Mouse (Mus musculus): ENCODE results near the gene Dnase1l2.
"Not testable (repeated sequence)": the region's sequence is repeated elsewhere in the genome, so short reads cannot be mapped to it uniquely, and the experiment has no call there.

The Dnase1l2 gene

GRCm38 (mm10) chr17:24427170-24427557 is 15.7 kb downstream of the Dnase1l2 start:
- no peak for DNase-seq

GRCm38 (mm10) chr17:24426471-24427169 is 16.3 kb downstream of the Dnase1l2 start, which contains the start of gene Eci1:
Gene Eci1 (plus strand): TSS chr17:24426641.
- peak; percentile 94 for DNase-seq

- DNase-seq, result no peak
Observed at GRCm38 (mm10) chr17:24425905-24426304, 17.0 kb downstream of the Dnase1l2 start.

GRCm38 (mm10) chr17:24425326-24425725 is 17.6 kb downstream of the Dnase1l2 start:
- not testable (repeated sequence) for DNase-seq

GRCm38 (mm10) chr17:24424489-24424888 is 18.4 kb downstream of the Dnase1l2 start:
- DNase-seq, result no peak

- DNase-seq, result no peak
Observed at GRCm38 (mm10) chr17:24423114-24423513, 19.8 kb downstream of the Dnase1l2 start.

- DNase-seq, result no peak
Observed at GRCm38 (mm10) chr17:24416051-24416652, 26.8 kb downstream of the Dnase1l2 start.

- no peak for DNase-seq
Observed at GRCm38 (mm10) chr17:24415011-24415410, 27.9 kb downstream of the Dnase1l2 start.

- peak; percentile 94 for DNase-seq
Observed at GRCm38 (mm10) chr17:24414230-24414976, 28.5 kb downstream of the Dnase1l2 start, which contains the start of gene Rnps1. Gene Rnps1 (plus strand): TSS chr17:24414565.

- peak; percentile 20 for DNase-seq
Observed at GRCm38 (mm10) chr17:24413557-24414211, 29.2 kb downstream of the Dnase1l2 start.

GRCm38 (mm10) chr17:24407116-24407803 is 35.6 kb downstream of the Dnase1l2 start:
- no peak for DNase-seq

GRCm38 (mm10) chr17:24402371-24402770 is 40.5 kb downstream of the Dnase1l2 start:
- no peak for DNase-seq

GRCm38 (mm10) chr17:24394456-24394855 is 48.4 kb downstream of the Dnase1l2 start:
- peak; percentile 40 for DNase-seq

- no peak for DNase-seq
Observed at GRCm38 (mm10) chr17:24393527-24393926, 49.4 kb downstream of the Dnase1l2 start.

GRCm38 (mm10) chr17:24391149-24391548 is 51.8 kb downstream of the Dnase1l2 start:
- no peak for DNase-seq
